Mouse (Mus musculus): ENCODE measurements at regions not wholly inside any gene's neighbourhood (a gene's known extent, or its start where the extent isn't known, plus 50 kb on each side); places are given as distances from the start of the nearest gene placed in this dataset.

GRCm38 (mm10) chr5:49675885-49676284 is 151.2 kb upstream of the Kcnip4 start:
- TF ChIP-seq SIN3A (IDR thresholded peaks at IDR 0.05; ENCODE audit: low read length) (no peak), MAZ (IDR thresholded peaks at IDR 0.05; ENCODE audit: low read depth, low read length) (no peak), UBTF (IDR thresholded peaks at IDR 0.05; ENCODE audit: low read depth, low read length) (no peak), MAX (IDR thresholded peaks at IDR 0.05; ENCODE audit: low read length) (no peak), NELFE (IDR thresholded peaks at IDR 0.05; ENCODE audit: low read depth, low read length) (no peak), E2F4 (IDR thresholded peaks at IDR 0.05; ENCODE audit: insufficient replicate concordance, low read depth, low read length) (no peak), CTCF (conservative IDR thresholded peaks at IDR 0.05 in 1 of 2, IDR thresholded peaks at IDR 0.05 in 1 of 2; ENCODE audit: low read depth in 2 of 2, low read length in 2 of 2) (no peak), CHD2 (IDR thresholded peaks at IDR 0.05; ENCODE audit: low read length) (no peak), POLR2AphosphoS2 (IDR thresholded peaks at IDR 0.05; ENCODE audit: low read depth, low read length) (no peak), POLR2A (IDR thresholded peaks at IDR 0.05; ENCODE audit: low read depth, low read length) (no peak), CHD1 (IDR thresholded peaks at IDR 0.05; ENCODE audit: low read depth, low read length) (no peak), ELF1 (IDR thresholded peaks at IDR 0.05; ENCODE audit: low read depth, low read length) (no peak), ZKSCAN1 (IDR thresholded peaks at IDR 0.05; ENCODE audit: borderline replicate concordance, low read depth, low read length) (no peak), RCOR1 (conservative IDR thresholded peaks at IDR 0.05; ENCODE audit: low read depth, low read length) (no peak), MYC (IDR thresholded peaks at IDR 0.05; ENCODE audit: low read depth, low read length) (no peak), TCF12 (IDR thresholded peaks at IDR 0.05; ENCODE audit: low read depth, low read length) (no peak), MEF2A (IDR thresholded peaks at IDR 0.05; ENCODE audit: borderline replicate concordance, low read depth, low read length) (no peak), NRF1 (IDR thresholded peaks at IDR 0.05; ENCODE audit: low read depth, low read length) (no peak), KAT2A (IDR thresholded peaks at IDR 0.05; ENCODE audit: insufficient replicate concordance, low read length) (no peak)

GRCm38 (mm10) chr5:49665196-49665595 is 140.5 kb upstream of the Kcnip4 start:
- dilution Hi-C loops (cut with MboI; ENCODE audit: extremely low pct_ligation_motif_present, extremely low pct_unique_long_range_greater_than_20kb, low sequenced_read_pairs) (no loop called here), in situ Hi-C loops (cut with MboI; ENCODE audit: low pct_ligation_motif_present, low pct_unique_long_range_greater_than_20kb, low sequenced_read_pairs) (no loop called here)
- no peak for DNase-seq (ENCODE audit: extremely low read depth)
- Histone ChIP-seq H3K4me3 (replicated peaks in 1 of 3; ENCODE audit: low read depth in 2 of 3, low read length in 2 of 3, poor library complexity in 1 of 3) (no peak overlapping the region), H3K36me3 (replicated peaks in 1 of 2; ENCODE audit: control insufficient read depth in 1 of 2, insufficient read depth in 1 of 2, low read length in 1 of 2) (no peaks in the 10 kb centered on the region), H3K4me2 (ENCODE audit: insufficient read depth, low read depth, poor library complexity, severe bottlenecking) (no peak overlapping the region), H3K9ac (ENCODE audit: insufficient read depth, low read depth) (no peak overlapping the region), H3K79me2 (replicated peaks; ENCODE audit: control insufficient read depth, extremely low read depth, insufficient read depth, poor library complexity, severe bottlenecking) (no peaks in the 10 kb centered on the region), H3K27ac (ENCODE audit: insufficient read depth, low read depth) (no peak overlapping the region), H3K4me1 (ENCODE audit: control insufficient read depth in 1 of 2, insufficient read depth in 2 of 2) (no peaks in the 10 kb centered on the region), H3K9me3 (replicated peaks; ENCODE audit: low read length) (peaks cover 41% of the 10 kb centered on the region), H3K27me3 (replicated peaks) (no peaks in the 10 kb centered on the region)
- TF ChIP-seq PAX5 (IDR thresholded peaks at IDR 0.05; ENCODE audit: low read length) (no peak), POLR2A (IDR thresholded peaks at IDR 0.05; ENCODE audit: low read depth, low read length) (no peak), KAT2A (IDR thresholded peaks at IDR 0.05; ENCODE audit: insufficient replicate concordance, low read length) (no peak), GABPA (IDR thresholded peaks at IDR 0.05; ENCODE audit: insufficient replicate concordance, low read depth, low read length) (no peak), MAZ (IDR thresholded peaks at IDR 0.05; ENCODE audit: low read depth, low read length) (no peak), MAFK (IDR thresholded peaks at IDR 0.05; ENCODE audit: insufficient replicate concordance, low read length) (no peak), MYC (IDR thresholded peaks at IDR 0.05; ENCODE audit: low read depth, low read length) (no peak), RCOR1 (conservative IDR thresholded peaks at IDR 0.05; ENCODE audit: low read depth, low read length) (no peak), CHD2 (IDR thresholded peaks at IDR 0.05; ENCODE audit: low read length) (no peak), ETS1 (conservative IDR thresholded peaks at IDR 0.05; ENCODE audit: low read depth, low read length) (no peak), MXI1 (IDR thresholded peaks at IDR 0.05; ENCODE audit: low read depth, low read length) (no peak), TBP (conservative IDR thresholded peaks at IDR 0.05; ENCODE audit: low read depth, low read length) (no peak), MAX (IDR thresholded peaks at IDR 0.05; ENCODE audit: low read length) (no peak), JUN (IDR thresholded peaks at IDR 0.05; ENCODE audit: insufficient read depth, low read depth, low read length) (no peak), SMC3 (IDR thresholded peaks at IDR 0.05; ENCODE audit: low read depth, low read length) (no peak), MEF2A (IDR thresholded peaks at IDR 0.05; ENCODE audit: borderline replicate concordance, low read depth, low read length) (no peak), EP300 (IDR thresholded peaks at IDR 0.05; ENCODE audit: low read length) (no peak), UBTF (IDR thresholded peaks at IDR 0.05; ENCODE audit: low read depth, low read length) (no peak), NELFE (IDR thresholded peaks at IDR 0.05; ENCODE audit: low read depth, low read length) (no peak)

More at GRCm38 (mm10) chr5:49675885-49676284, 151.2 kb upstream of the Kcnip4 start:
- Histone ChIP-seq H3K36me3 (replicated peaks in 1 of 2; ENCODE audit: control insufficient read depth in 1 of 2, insufficient read depth in 1 of 2, low read length in 1 of 2) (no peaks in the 10 kb centered on the region), H3K4me1 (ENCODE audit: control insufficient read depth in 1 of 2, insufficient read depth in 2 of 2) (no peaks in the 10 kb centered on the region), H3K4me2 (ENCODE audit: insufficient read depth, low read depth, poor library complexity, severe bottlenecking) (no peak overlapping the region), H3K9me3 (replicated peaks; ENCODE audit: low read length) (peaks cover 16% of the 10 kb centered on the region), H3K79me2 (replicated peaks; ENCODE audit: control insufficient read depth, extremely low read depth, insufficient read depth, poor library complexity, severe bottlenecking) (no peaks in the 10 kb centered on the region), H3K4me3 (replicated peaks in 1 of 3; ENCODE audit: low read depth in 2 of 3, low read length in 2 of 3, poor library complexity in 1 of 3) (no peak overlapping the region), H3K27ac (ENCODE audit: insufficient read depth, low read depth) (no peak overlapping the region), H3K9ac (ENCODE audit: insufficient read depth, low read depth) (no peak overlapping the region), H3K27me3 (replicated peaks) (no peaks in the 10 kb centered on the region)
- dilution Hi-C loops (cut with MboI; ENCODE audit: extremely low pct_ligation_motif_present, extremely low pct_unique_long_range_greater_than_20kb, low sequenced_read_pairs) = no loop called here
- in situ Hi-C loops (cut with MboI; ENCODE audit: low pct_ligation_motif_present, low pct_unique_long_range_greater_than_20kb, low sequenced_read_pairs) = no loop called here
- no peak for DNase-seq (ENCODE audit: extremely low read depth)

All from CH12.LX (cell line).